Mouse (Mus musculus): ENCODE results near the gene Ccdc169.

GRCm38 (mm10) chr3:55098990-55099389 is 38.1 kb upstream of the Ccdc169 start:
- TF ChIP-seq POLR2A (IDR thresholded peaks at IDR 0.05; ENCODE audit: borderline replicate concordance, low read depth, low read length) (no peak), CTCF (IDR thresholded peaks at IDR 0.05; ENCODE audit: low read depth, low read length) (no peak)
